Mouse (Mus musculus): ENCODE measurements around the gene S1pr2.

- TF ChIP-seq POLR2A (IDR thresholded peaks at IDR 0.05; ENCODE audit: borderline replicate concordance, extremely low read depth, low read depth, low read length) (no peak), CTCF (IDR thresholded peaks at IDR 0.05; ENCODE audit: insufficient read depth, low read length) (no peak)
Measured at GRCm38 (mm10) chr9:21001651-21002200, 25.1 kb upstream of the S1pr2 start.
